Mouse (Mus musculus): Measurements from ENCODE around the gene Mx1.

Mx1 gene

GRCm38 (mm10) chr16:97447386-97447785 is 15.3 kb downstream of the Mx1 start:
- in situ Hi-C loops (cut with MboI, MseI) = no loop called here

- in situ Hi-C loops (cut with MboI, MseI) = no loop called here
These were observed 18.9 kb downstream of the Mx1 start for GRCm38 (mm10) chr16:97443670-97444263.

- in situ Hi-C loops (cut with MboI, MseI) = no loop called here
These were observed 20.7 kb downstream of the Mx1 start for GRCm38 (mm10) chr16:97441967-97442366.

GRCm38 (mm10) chr16:97438191-97438590 is 24.5 kb downstream of the Mx1 start:
- in situ Hi-C loops (cut with MboI, MseI) = loop anchor here (5.0 kb wide), 1 partner anchor 149 kb away; no protein-coding TSS in a partner anchor

- in situ Hi-C loops (cut with MboI, MseI) = loop anchor here (5.0 kb wide), 1 partner anchor 150 kb away; no protein-coding TSS in a partner anchor
These were observed 25.2 kb downstream of the Mx1 start for GRCm38 (mm10) chr16:97437448-97438056.

GRCm38 (mm10) chr16:97434206-97434605 is 28.5 kb downstream of the Mx1 start:
- in situ Hi-C loops (cut with MboI, MseI) = no loop called here

- in situ Hi-C loops (cut with MboI, MseI) = no loop called here
These were observed 31.4 kb downstream of the Mx1 start for GRCm38 (mm10) chr16:97431328-97431727.

GRCm38 (mm10) chr16:97430091-97430490 is 32.6 kb downstream of the Mx1 start:
- in situ Hi-C loops (cut with MboI, MseI) = no loop called here

GRCm38 (mm10) chr16:97428026-97428425 is 34.7 kb downstream of the Mx1 start:
- in situ Hi-C loops (cut with MboI, MseI) = no loop called here

GRCm38 (mm10) chr16:97423627-97424026 is 39.1 kb downstream of the Mx1 start:
- in situ Hi-C loops (cut with MboI, MseI) = no loop called here

GRCm38 (mm10) chr16:97421671-97422070 is 41.0 kb downstream of the Mx1 start:
- in situ Hi-C loops (cut with MboI, MseI) = no loop called here

- in situ Hi-C loops (cut with MboI, MseI) = no loop called here
These were observed 43.8 kb downstream of the Mx1 start for GRCm38 (mm10) chr16:97418749-97419453.

- in situ Hi-C loops (cut with MboI, MseI) = no loop called here
These were observed 44.7 kb downstream of the Mx1 start for GRCm38 (mm10) chr16:97417896-97418542.

- in situ Hi-C loops (cut with MboI, MseI) = loop anchor here (10.0 kb wide), 1 partner anchor 1631 kb away; no protein-coding TSS in a partner anchor
These were observed 57.2 kb downstream of the Mx1 start for GRCm38 (mm10) chr16:97405476-97406012.

- in situ Hi-C loops (cut with MboI, MseI) = loop anchor here (10.0 kb wide), 1 partner anchor 1627 kb away; no protein-coding TSS in a partner anchor
These were observed 60.4 kb downstream of the Mx1 start for GRCm38 (mm10) chr16:97402213-97402785.

GRCm38 (mm10) chr16:97401741-97402140 is 61.0 kb downstream of the Mx1 start:
- in situ Hi-C loops (cut with MboI, MseI) = loop anchor here (10.0 kb wide), 1 partner anchor 1627 kb away; no protein-coding TSS in a partner anchor

GRCm38 (mm10) chr16:97399991-97400390 is 62.7 kb downstream of the Mx1 start:
- in situ Hi-C loops (cut with MboI, MseI) = loop anchor here (10.0 kb wide), 1 partner anchor 1625 kb away; no protein-coding TSS in a partner anchor

GRCm38 (mm10) chr16:97397945-97398531 is 64.7 kb downstream of the Mx1 start:
- in situ Hi-C loops (cut with MboI, MseI) = no loop called here

All from T-helper 1 cell (primary cell).